Mouse (Mus musculus): ENCODE data around the gene Myo10. TPM values are rescaled to one million over a fixed set of nuclear protein-coding genes. Genes with fewer than 3 reads are reported as not detected.

The Myo10 gene
- polyA plus RNA-seq, 1 experiment, result 25.2 TPM

GRCm38 (mm10) chr15:25785456-25786390 lies 163.4 kb downstream of the Myo10 start:
- Histone ChIP-seq H3K27ac (replicated peaks; ENCODE audit: low read depth, low read length) (no peak overlapping the region; the same call in 1 of the 2 replicates), H3K4me3 (ENCODE audit: insufficient read depth, low read depth, low read length) (no peak overlapping the region), H3K4me1 (ENCODE audit: control insufficient read depth, insufficient read depth, insufficient read length, low read length) (peaks cover 42% of the 10 kb centered on the region)

- peaks cover 45% of the 10 kb centered on the region for H3K4me1 ChIP-seq (ENCODE audit: control insufficient read depth, insufficient read depth, insufficient read length, low read length)
- H3K4me3 ChIP-seq (ENCODE audit: insufficient read depth, low read depth, low read length), result no peak overlapping the region
- no peak overlapping the region for H3K27ac ChIP-seq (replicated peaks; ENCODE audit: low read depth, low read length)
Observed at GRCm38 (mm10) chr15:25787406-25787805, 165.1 kb downstream of the Myo10 start.

- peaks cover 45% of the 10 kb centered on the region for H3K4me1 ChIP-seq (ENCODE audit: control insufficient read depth, insufficient read depth, insufficient read length, low read length)
- no peak overlapping the region; the same call in 1 of the 2 replicates for H3K27ac ChIP-seq (replicated peaks; ENCODE audit: low read depth, low read length)
- no peak overlapping the region for H3K4me3 ChIP-seq (ENCODE audit: insufficient read depth, low read depth, low read length)
Observed at GRCm38 (mm10) chr15:25787965-25788364, 165.6 kb downstream of the Myo10 start.

- no peak overlapping the region for H3K27ac ChIP-seq (replicated peaks; ENCODE audit: low read depth, low read length)
- H3K4me3 ChIP-seq (ENCODE audit: insufficient read depth, low read depth, low read length), result no peak overlapping the region
Observed at GRCm38 (mm10) chr15:25788565-25788964, 166.2 kb downstream of the Myo10 start.

GRCm38 (mm10) chr15:25789241-25789640 lies 166.9 kb downstream of the Myo10 start:
- Histone ChIP-seq H3K4me1 (ENCODE audit: control insufficient read depth, insufficient read depth, insufficient read length, low read length) (peaks cover 47% of the 10 kb centered on the region), H3K4me3 (ENCODE audit: insufficient read depth, low read depth, low read length) (no peak overlapping the region), H3K27ac (replicated peaks; ENCODE audit: low read depth, low read length) (peak overlapping the region; percentile 46; the same call in 1 of the 2 replicates)

More at GRCm38 (mm10) chr15:25788565-25788964, 166.2 kb downstream of the Myo10 start:
- H3K4me1 ChIP-seq (ENCODE audit: control insufficient read depth, insufficient read depth, insufficient read length, low read length), result peaks cover 45% of the 10 kb centered on the region

GRCm38 (mm10) chr15:25791660-25792353 lies 169.5 kb downstream of the Myo10 start:
- Histone ChIP-seq H3K4me1 (ENCODE audit: control insufficient read depth, insufficient read depth, insufficient read length, low read length) (peaks cover 35% of the 10 kb centered on the region), H3K4me3 (ENCODE audit: insufficient read depth, low read depth, low read length) (no peak overlapping the region), H3K27ac (replicated peaks; ENCODE audit: low read depth, low read length) (peak overlapping the region; percentile 69)

GRCm38 (mm10) chr15:25794123-25794522 lies 171.8 kb downstream of the Myo10 start:
- H3K27ac ChIP-seq (replicated peaks; ENCODE audit: low read depth, low read length), result peak overlapping the region; percentile 64
- H3K4me3 ChIP-seq (ENCODE audit: insufficient read depth, low read depth, low read length), result no peak overlapping the region
- peaks cover 19% of the 10 kb centered on the region for H3K4me1 ChIP-seq (ENCODE audit: control insufficient read depth, insufficient read depth, insufficient read length, low read length)

GRCm38 (mm10) chr15:25795496-25795895 lies 173.2 kb downstream of the Myo10 start:
- H3K27ac ChIP-seq (replicated peaks; ENCODE audit: low read depth, low read length), result no peak overlapping the region
- peaks cover 7% of the 10 kb centered on the region for H3K4me1 ChIP-seq (ENCODE audit: control insufficient read depth, insufficient read depth, insufficient read length, low read length)
- no peak overlapping the region for H3K4me3 ChIP-seq (ENCODE audit: insufficient read depth, low read depth, low read length)

GRCm38 (mm10) chr15:25796353-25796752 lies 174.0 kb downstream of the Myo10 start:
- Histone ChIP-seq H3K4me1 (ENCODE audit: control insufficient read depth, insufficient read depth, insufficient read length, low read length) (peaks cover 5% of the 10 kb centered on the region; the same call in 1 of the 2 replicates), H3K27ac (replicated peaks; ENCODE audit: low read depth, low read length) (no peak overlapping the region), H3K4me3 (ENCODE audit: insufficient read depth, low read depth, low read length) (no peak overlapping the region)

- no peak overlapping the region for H3K27ac ChIP-seq (replicated peaks; ENCODE audit: low read depth, low read length)
Observed at GRCm38 (mm10) chr15:25797179-25797578, 174.9 kb downstream of the Myo10 start.

GRCm38 (mm10) chr15:25797888-25798287 lies 175.6 kb downstream of the Myo10 start:
- Histone ChIP-seq H3K27ac (replicated peaks; ENCODE audit: low read depth, low read length) (no peak overlapping the region), H3K4me3 (ENCODE audit: insufficient read depth, low read depth, low read length) (no peak overlapping the region), H3K4me1 (ENCODE audit: control insufficient read depth, insufficient read depth, insufficient read length, low read length) (0 out of 2 replicates have a peak, but pooled peaks cover 2% of the 10 kb centered on the region)

More at GRCm38 (mm10) chr15:25797179-25797578, 174.9 kb downstream of the Myo10 start:
- Histone ChIP-seq H3K4me3 (ENCODE audit: insufficient read depth, low read depth, low read length) (no peak overlapping the region), H3K4me1 (ENCODE audit: control insufficient read depth, insufficient read depth, insufficient read length, low read length) (0 out of 2 replicates have a peak, but pooled peaks cover 2% of the 10 kb centered on the region)

GRCm38 (mm10) chr15:25801726-25802125 lies 179.4 kb downstream of the Myo10 start:
- Histone ChIP-seq H3K4me1 (ENCODE audit: control insufficient read depth, insufficient read depth, insufficient read length, low read length) (no peaks in the 10 kb centered on the region), H3K4me3 (ENCODE audit: insufficient read depth, low read depth, low read length) (no peak overlapping the region), H3K27ac (replicated peaks; ENCODE audit: low read depth, low read length) (no peak overlapping the region)

- no peak overlapping the region for H3K27ac ChIP-seq (replicated peaks; ENCODE audit: low read depth, low read length)
- H3K4me3 ChIP-seq (ENCODE audit: insufficient read depth, low read depth, low read length), result no peak overlapping the region
- no peaks in the 10 kb centered on the region for H3K4me1 ChIP-seq (ENCODE audit: control insufficient read depth, insufficient read depth, insufficient read length, low read length)
Observed at GRCm38 (mm10) chr15:25802194-25802593, 179.9 kb downstream of the Myo10 start.

GRCm38 (mm10) chr15:25803111-25803510 lies 180.8 kb downstream of the Myo10 start:
- no peak overlapping the region for H3K27ac ChIP-seq (replicated peaks; ENCODE audit: low read depth, low read length)
- H3K4me1 ChIP-seq (ENCODE audit: control insufficient read depth, insufficient read depth, insufficient read length, low read length), result no peaks in the 10 kb centered on the region
- H3K4me3 ChIP-seq (ENCODE audit: insufficient read depth, low read depth, low read length), result no peak overlapping the region

Measured in brown adipose tissue, adult 24 weeks (tissue).